Mouse (Mus musculus) testis, adult 2 months (tissue): ENCODE results near the gene Npas3. TPM values are rescaled to one million over a fixed set of nuclear protein-coding genes. Genes with fewer than 3 reads are reported as not detected.

Experiments
- H3K27ac ChIP-seq: fragments of 200-500 bp; 2 replicates; pipeline ENCODE4 v1.5.1; 2012; ENCODE audit warnings: low read depth, low read length; ENCODE audit not compliant: control insufficient read depth, insufficient read depth
- H3K27me3 ChIP-seq: fragments of 200-500 bp; 2 replicates; pipeline ENCODE4 v1.6.1; 2012; ENCODE audit warnings: mild to moderate bottlenecking, low read length, moderate library complexity; ENCODE audit not compliant: control insufficient read depth, insufficient read depth
- H3K36me3 ChIP-seq: fragments of 200-500 bp; 2 replicates; pipeline ENCODE4 v1.6.1; 2012; ENCODE audit warnings: mild to moderate bottlenecking, low read length; ENCODE audit not compliant: control insufficient read depth, insufficient read depth
- H3K4me1 ChIP-seq: fragments of 200-500 bp; 2 replicates; pipeline ENCODE4 v1.6.1; 2012; ENCODE audit warnings: low read length; ENCODE audit not compliant: control insufficient read depth, insufficient read depth
- H3K4me3 ChIP-seq: fragments of 200-500 bp; 2 replicates; pipeline ENCODE4 v1.5.1; 2012; ENCODE audit warnings: low read depth, mild to moderate bottlenecking, low read length, moderate library complexity, mixed read lengths; ENCODE audit not compliant: control insufficient read depth
- CTCF ChIP-seq: fragments of 200-500 bp; IDR thresholded peaks from 2 replicates; pipeline ENCODE4 v1.5.1; 2012; ENCODE audit warnings: low read depth, mild to moderate bottlenecking, inconsistent platforms, low read length, moderate library complexity; ENCODE audit not compliant: control insufficient read depth, insufficient read depth, insufficient replicate concordance
- POLR2A ChIP-seq: fragments of 200-500 bp; IDR thresholded peaks from 2 replicates; pipeline ENCODE4 v1.6.1; 2012; ENCODE audit warnings: low read depth, mild to moderate bottlenecking, inconsistent platforms, low read length, moderate library complexity; ENCODE audit not compliant: control insufficient read depth
- polyA plus RNA-seq: library from polyadenylated mRNA; depleted of rRNA; stranded (reverse); fragments of >200 nt; gene quantifications from 2 replicates; pipeline ENCODE4 v1.2.3, GENCODE M21; 2012

The Npas3 gene
- polyA plus RNA-seq, 1 experiment, result 0.91 TPM

- no peak overlapping the region for H3K4me3 ChIP-seq
- H3K36me3 ChIP-seq, result no peaks in the 10 kb centered on the region
- no peaks in the 10 kb centered on the region for H3K27me3 ChIP-seq
- no peak for TF ChIP-seq CTCF
- no peak for TF ChIP-seq POLR2A
- no peak overlapping the region for H3K27ac ChIP-seq
- H3K4me1 ChIP-seq, result no peaks in the 10 kb centered on the region; the same call in 1 of the 2 replicates
Observed at GRCm38 (mm10) chr12:53999647-54000637, 751.5 kb downstream of the Npas3 start.

GRCm38 (mm10) chr12:54002496-54002895 is 754.0 kb downstream of the Npas3 start:
- H3K4me3 ChIP-seq, result no peak overlapping the region
- TF ChIP-seq POLR2A, result no peak
- TF ChIP-seq CTCF, result no peak; the same call in 1 of the 2 replicates
- H3K27me3 ChIP-seq, result no peaks in the 10 kb centered on the region
- no peaks in the 10 kb centered on the region for H3K36me3 ChIP-seq
- H3K4me1 ChIP-seq, result no peaks in the 10 kb centered on the region
- no peak overlapping the region for H3K27ac ChIP-seq

- H3K27ac ChIP-seq, result no peak overlapping the region
- H3K27me3 ChIP-seq, result no peaks in the 10 kb centered on the region
- H3K4me3 ChIP-seq, result no peak overlapping the region
- H3K4me1 ChIP-seq, result no peaks in the 10 kb centered on the region
- TF ChIP-seq CTCF (no peak), POLR2A (no peak)
- no peaks in the 10 kb centered on the region for H3K36me3 ChIP-seq
Observed at GRCm38 (mm10) chr12:54004606-54005005, 756.1 kb downstream of the Npas3 start.

- no peaks in the 10 kb centered on the region for H3K36me3 ChIP-seq
- H3K27me3 ChIP-seq, result no peaks in the 10 kb centered on the region
- no peak overlapping the region for H3K27ac ChIP-seq
- TF ChIP-seq CTCF, result no peak
- no peak for TF ChIP-seq POLR2A
- no peak overlapping the region for H3K4me3 ChIP-seq
- H3K4me1 ChIP-seq, result no peaks in the 10 kb centered on the region
Observed at GRCm38 (mm10) chr12:54005546-54005945, 757.1 kb downstream of the Npas3 start.

- H3K4me3 ChIP-seq, result no peak overlapping the region
- H3K27me3 ChIP-seq, result no peaks in the 10 kb centered on the region
- H3K27ac ChIP-seq, result no peak overlapping the region
- TF ChIP-seq CTCF (no peak), POLR2A (no peak)
- H3K4me1 ChIP-seq, result no peaks in the 10 kb centered on the region
- H3K36me3 ChIP-seq, result no peaks in the 10 kb centered on the region
Observed at GRCm38 (mm10) chr12:54015304-54015703, 766.8 kb downstream of the Npas3 start.

- no peaks in the 10 kb centered on the region for H3K27me3 ChIP-seq
Observed at GRCm38 (mm10) chr12:54017949-54018348, 769.5 kb downstream of the Npas3 start.

GRCm38 (mm10) chr12:54019979-54020378 is 771.5 kb downstream of the Npas3 start:
- no peaks in the 10 kb centered on the region for H3K27me3 ChIP-seq
- no peaks in the 10 kb centered on the region for H3K4me1 ChIP-seq
- H3K4me3 ChIP-seq, result no peak overlapping the region
- H3K36me3 ChIP-seq, result no peaks in the 10 kb centered on the region
- TF ChIP-seq POLR2A (no peak), CTCF (no peak)
- H3K27ac ChIP-seq, result no peak overlapping the region

More at GRCm38 (mm10) chr12:54017949-54018348, 769.5 kb downstream of the Npas3 start:
- H3K27ac ChIP-seq, result no peak overlapping the region
- no peaks in the 10 kb centered on the region for H3K36me3 ChIP-seq
- no peak overlapping the region for H3K4me3 ChIP-seq
- H3K4me1 ChIP-seq, result no peaks in the 10 kb centered on the region
- TF ChIP-seq POLR2A (no peak), CTCF (no peak)
